Mouse (Mus musculus) embryonic facial prominence, embryonic 10.5 days (tissue): ENCODE measurements around the gene Clic1. TPM values are rescaled to one million over a fixed set of nuclear protein-coding genes. Genes with fewer than 3 reads are reported as not detected.

Source experiments
- DNase-seq: peaks from one replicate; pipeline ENCODE4 v3.0.0-alpha.2; 2017; ENCODE audit warnings: low spot score
- H3K27ac ChIP-seq: fragments of 300-500 bp; sonication (generic); replicated peaks from 2 replicates; pipeline ENCODE4 v1.5.1; 2016; ENCODE audit warnings: mild to moderate bottlenecking
- H3K27me3 ChIP-seq: fragments of 300-500 bp; sonication (generic); replicated peaks from 2 replicates; pipeline ENCODE4 v1.6.1; 2016; ENCODE audit warnings: low read depth, mild to moderate bottlenecking; ENCODE audit not compliant: poor library complexity, severe bottlenecking
- H3K36me3 ChIP-seq: fragments of 300-500 bp; sonication (generic); replicated peaks from 2 replicates; pipeline ENCODE4 v1.6.1; 2016; ENCODE audit warnings: mild to moderate bottlenecking, moderate library complexity
- H3K4me1 ChIP-seq: fragments of 300-500 bp; sonication (generic); 2 replicates; pipeline ENCODE4 v1.6.1; 2016
- H3K4me3 ChIP-seq: fragments of 300-500 bp; sonication (generic); 2 replicates; pipeline ENCODE4 v1.5.1; 2016; ENCODE audit warnings: mild to moderate bottlenecking, moderate library complexity
- H3K9me3 ChIP-seq: fragments of 300-500 bp; sonication (generic); 2 replicates; pipeline ENCODE4 v1.6.1; 2016; ENCODE audit warnings: mild to moderate bottlenecking
- WGBS: fragments of 180-500 bp; shearing (Covaris S2); methylation state at CpG from one replicate; pipeline ENCODE4 v1.1.7; 2016; 5-methylcytosine and 5-hydroxymethylcytosine counted together
- polyA plus RNA-seq: library from polyadenylated mRNA; unstranded; fragments of >200 nt; fragmentation: Nextera tagmentation; extraction: Ambion mirVana; gene quantifications from 2 replicates; pipeline ENCODE4 v1.2.1, GENCODE M21; 2016

Gene Clic1
- polyA plus RNA-seq, 1 experiment from 2014 or later = 190 TPM

DNA sequence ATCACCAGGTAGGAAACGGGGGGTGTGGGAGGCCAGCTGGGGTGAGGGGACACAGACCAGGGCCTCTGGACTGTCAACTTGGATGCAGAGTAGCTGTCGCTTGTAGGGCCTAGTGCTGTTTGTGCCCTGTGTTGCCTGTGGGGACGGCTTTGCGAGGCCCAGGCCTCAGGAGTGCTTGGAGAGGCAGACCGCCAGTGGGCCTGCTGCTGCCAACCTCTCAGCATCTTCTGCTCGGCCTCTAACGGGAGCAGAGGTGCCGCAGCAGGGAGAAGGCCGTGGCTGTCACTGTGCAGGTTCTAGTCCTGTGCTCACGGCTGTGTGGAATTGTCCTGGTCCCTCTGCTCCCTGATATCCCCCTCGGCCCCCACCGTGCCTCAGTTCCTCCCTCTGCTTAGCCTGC, 46.8 kb downstream of the Clic1 start:
- no peak for DNase-seq
- Histone ChIP-seq H3K27ac (no peak overlapping the region; the same call in 1 of the 2 replicates), H3K4me3 (no peak overlapping the region), H3K36me3 (peaks cover 97% of the 10 kb centered on the region), H3K9me3 (no peaks in the 10 kb centered on the region), H3K27me3 (no peaks in the 10 kb centered on the region), H3K4me1 (no peaks in the 10 kb centered on the region; the same call in 1 of the 2 replicates)
- 84% methylated on average over 12 of the region's 12 CpGs for WGBS

DNA sequence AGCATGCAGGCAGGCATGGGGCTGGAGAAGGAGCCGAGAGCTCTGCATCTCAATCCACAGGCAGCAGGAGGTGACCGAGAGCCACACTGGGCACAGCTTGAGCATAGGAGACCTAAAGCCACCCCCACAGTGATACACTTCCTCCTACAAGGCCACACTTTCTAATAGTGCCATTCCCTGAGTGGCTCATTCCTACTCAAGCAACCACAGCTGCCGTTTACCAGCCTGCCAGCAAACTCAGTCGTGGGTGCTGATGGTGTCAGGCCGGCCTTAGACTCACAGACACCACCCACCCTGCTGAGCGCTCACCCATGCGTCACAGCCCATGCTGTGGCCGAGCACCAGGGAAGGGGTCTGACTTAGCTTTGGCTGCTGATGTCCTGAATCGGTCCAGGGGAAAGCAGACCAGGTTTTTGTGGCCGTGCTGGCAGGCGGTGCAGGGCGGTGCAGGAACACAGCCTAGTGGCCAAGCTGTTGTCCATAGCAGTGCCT, 47.4 kb downstream of the Clic1 start:
- no peaks in the 10 kb centered on the region for H3K9me3 ChIP-seq
- H3K4me3 ChIP-seq = no peak overlapping the region
- no peak for DNase-seq
- peaks cover 97% of the 10 kb centered on the region for H3K36me3 ChIP-seq
- H3K27me3 ChIP-seq = no peaks in the 10 kb centered on the region
- H3K4me1 ChIP-seq = no peaks in the 10 kb centered on the region; the same call in 1 of the 2 replicates
- no peak overlapping the region for H3K27ac ChIP-seq
- 81% methylated on average over 12 of the region's 12 CpGs for WGBS

DNA sequence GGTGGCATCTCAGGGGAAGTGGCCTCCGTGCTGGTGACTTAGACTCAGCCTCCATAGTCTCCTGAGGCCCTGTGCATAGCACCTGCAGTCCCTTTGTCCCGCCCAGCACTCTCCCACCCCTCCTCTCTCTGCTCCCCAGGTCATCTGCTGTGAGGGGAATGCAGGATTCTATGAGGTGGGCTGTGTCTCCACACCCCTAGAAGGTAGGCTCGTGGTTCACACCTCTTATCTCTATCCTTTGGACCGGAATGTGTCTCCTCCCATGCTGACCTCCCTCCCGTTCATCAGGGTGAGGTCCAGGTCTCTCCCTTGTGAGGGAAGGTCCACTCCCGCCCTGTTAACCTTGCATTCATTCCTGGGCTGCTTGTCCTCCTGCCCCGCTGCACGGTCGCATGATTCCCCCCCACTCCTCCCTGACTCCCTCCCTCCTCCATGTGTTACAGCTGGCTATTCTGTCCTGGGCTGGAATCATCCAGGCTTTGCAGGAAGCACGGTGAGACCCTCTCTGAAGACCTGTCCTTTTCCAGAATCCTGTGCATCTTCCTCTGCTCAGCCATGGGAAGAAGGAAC, 50.5 kb downstream of the Clic1 start:
- H3K9me3 ChIP-seq = no peaks in the 10 kb centered on the region
- H3K27ac ChIP-seq = no peak overlapping the region
- no peaks in the 10 kb centered on the region for H3K27me3 ChIP-seq
- H3K4me3 ChIP-seq = no peak overlapping the region
- WGBS = 84% methylated on average over 10 of the region's 10 CpGs
- H3K36me3 ChIP-seq = peaks cover 89% of the 10 kb centered on the region
- H3K4me1 ChIP-seq = peaks cover 5% of the 10 kb centered on the region; the same call in 1 of the 2 replicates
- no peak for DNase-seq

DNA sequence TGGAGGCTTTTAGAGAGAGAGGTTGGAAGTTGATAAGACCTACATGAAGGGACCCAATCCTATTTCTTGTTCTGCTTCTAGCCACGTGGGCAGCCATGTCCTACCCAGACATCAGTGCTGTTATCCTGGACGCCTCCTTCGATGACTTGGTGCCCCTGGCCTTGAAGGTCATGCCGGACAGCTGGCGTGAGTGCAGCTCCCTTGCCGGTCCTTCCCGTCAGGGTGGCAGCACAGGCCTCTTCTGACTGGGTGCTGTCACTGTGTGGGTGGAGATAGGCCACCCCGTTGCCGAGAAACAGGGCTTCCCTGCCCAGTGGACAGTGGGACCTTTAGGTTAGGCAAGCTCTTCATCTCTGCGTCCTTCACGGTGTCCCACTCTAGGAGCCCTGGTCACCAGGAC, 51.4 kb downstream of the Clic1 start:
- Histone ChIP-seq H3K27ac (no peak overlapping the region), H3K27me3 (no peaks in the 10 kb centered on the region), H3K4me1 (peaks cover 11% of the 10 kb centered on the region), H3K9me3 (no peaks in the 10 kb centered on the region), H3K4me3 (peak overlapping the region; percentile 5; the same call in 1 of the 2 replicates), H3K36me3 (peaks cover 80% of the 10 kb centered on the region)
- 88% methylated on average over 11 of the region's 11 CpGs for WGBS
- DNase-seq = no peak

DNA sequence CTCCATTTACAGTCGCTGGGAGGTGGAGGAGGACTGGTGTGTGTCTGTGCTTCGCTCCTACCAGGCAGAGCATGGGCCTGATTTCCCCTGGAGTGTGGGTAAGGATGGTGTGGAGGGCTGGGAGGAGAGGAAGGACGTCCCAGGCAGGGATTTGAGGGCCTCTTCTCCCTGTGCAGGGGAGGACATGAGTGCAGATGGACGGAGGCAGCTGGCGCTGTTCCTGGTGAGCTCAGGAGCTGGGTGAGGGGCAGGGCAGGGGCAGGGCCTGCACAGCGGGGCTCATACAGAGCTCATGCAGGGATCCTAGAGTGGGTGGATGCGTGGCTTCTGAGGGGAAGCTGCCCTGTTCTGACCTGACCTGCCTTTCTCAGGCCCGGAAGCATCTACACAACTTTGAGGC, 52.5 kb downstream of the Clic1 start:
- Histone ChIP-seq H3K36me3 (peaks cover 69% of the 10 kb centered on the region), H3K27me3 (no peaks in the 10 kb centered on the region), H3K9me3 (no peaks in the 10 kb centered on the region), H3K27ac (no peak overlapping the region), H3K4me3 (peak overlapping the region; percentile 5; the same call in 1 of the 2 replicates), H3K4me1 (peaks cover 13% of the 10 kb centered on the region)
- WGBS = 76% methylated on average over 8 of the region's 8 CpGs
- no peak for DNase-seq

DNA sequence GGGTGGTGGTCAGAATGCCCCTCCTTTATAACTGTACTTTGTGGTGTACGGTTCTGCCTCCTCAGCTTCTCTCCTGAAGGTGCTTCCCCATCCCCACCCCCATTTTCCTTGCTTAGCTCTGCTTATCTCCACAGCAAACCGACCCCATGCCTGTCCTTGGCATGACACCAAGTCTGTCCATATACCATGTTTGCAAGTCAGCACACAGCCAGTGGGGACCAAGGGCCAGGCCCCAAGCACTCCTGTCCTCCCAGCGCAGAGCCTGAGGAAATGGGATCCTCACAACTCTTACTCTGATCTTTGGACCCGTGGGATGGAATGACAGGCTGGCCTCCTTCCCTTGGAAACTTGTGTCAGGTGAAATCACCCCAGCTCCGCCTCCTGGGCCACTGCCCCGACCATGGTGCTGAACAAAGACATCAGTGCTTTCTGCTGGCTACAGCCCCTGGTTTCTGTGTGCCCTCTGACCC, 53.5 kb downstream of the Clic1 start:
- Histone ChIP-seq H3K4me3 (no peak overlapping the region; the same call in 1 of the 2 replicates), H3K9me3 (no peaks in the 10 kb centered on the region), H3K27ac (no peak overlapping the region), H3K4me1 (peaks cover 13% of the 10 kb centered on the region), H3K36me3 (peaks cover 61% of the 10 kb centered on the region), H3K27me3 (no peaks in the 10 kb centered on the region)
- WGBS = 74% methylated on average over 6 of the region's 6 CpGs
- no peak for DNase-seq

DNA sequence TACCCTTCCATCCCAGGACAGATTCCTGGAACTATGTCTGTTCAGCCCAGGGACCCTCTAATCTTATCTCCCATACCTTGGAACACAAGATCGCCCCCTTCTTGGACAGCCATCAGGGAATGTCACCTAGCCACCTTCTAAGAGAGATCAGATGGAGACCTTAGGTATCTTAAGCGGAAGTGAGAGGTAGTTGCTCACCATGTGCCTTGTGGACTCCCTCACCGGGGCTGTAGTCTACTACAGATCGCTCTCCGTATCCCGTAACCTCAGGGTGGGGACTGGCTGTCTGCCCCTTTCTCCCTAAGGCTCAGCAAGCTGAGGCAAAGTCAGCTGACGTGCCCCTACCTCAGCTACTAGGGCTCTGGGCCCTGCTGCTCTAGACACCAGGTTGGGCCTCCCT, 54.3 kb downstream of the Clic1 start:
- Histone ChIP-seq H3K4me1 (peaks cover 13% of the 10 kb centered on the region), H3K4me3 (no peak overlapping the region; the same call in 1 of the 2 replicates), H3K27ac (no peak overlapping the region), H3K9me3 (no peaks in the 10 kb centered on the region), H3K36me3 (peaks cover 52% of the 10 kb centered on the region), H3K27me3 (no peaks in the 10 kb centered on the region)
- DNase-seq = no peak
- WGBS = 91% methylated on average over 7 of the region's 7 CpGs

DNA sequence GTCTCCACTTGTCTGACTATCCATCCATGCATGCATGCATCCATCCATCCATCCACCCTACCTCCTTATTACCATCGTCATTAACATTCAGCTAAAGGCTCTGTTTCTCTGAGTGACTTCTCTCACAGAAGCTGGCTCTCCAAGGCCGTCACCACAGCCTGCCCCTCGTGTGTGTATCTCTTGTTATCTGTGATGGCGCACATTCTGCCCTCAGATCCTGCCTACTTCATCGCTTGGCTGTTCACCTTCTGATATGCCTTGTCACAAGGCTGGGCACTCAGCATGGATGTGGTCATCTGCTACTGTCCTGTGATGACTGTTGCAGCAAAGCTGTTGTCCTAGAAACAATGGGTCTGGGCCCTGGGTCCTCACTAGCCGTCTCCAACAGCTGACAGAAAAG, 55.0 kb downstream of the Clic1 start:
- Histone ChIP-seq H3K9me3 (no peaks in the 10 kb centered on the region), H3K36me3 (peaks cover 46% of the 10 kb centered on the region), H3K27ac (no peak overlapping the region), H3K4me1 (peaks cover 13% of the 10 kb centered on the region), H3K27me3 (no peaks in the 10 kb centered on the region), H3K4me3 (no peak overlapping the region)
- no peak for DNase-seq
- whole genome bisulfite sequencing = 87% methylated on average over 6 of the region's 6 CpGs

DNA sequence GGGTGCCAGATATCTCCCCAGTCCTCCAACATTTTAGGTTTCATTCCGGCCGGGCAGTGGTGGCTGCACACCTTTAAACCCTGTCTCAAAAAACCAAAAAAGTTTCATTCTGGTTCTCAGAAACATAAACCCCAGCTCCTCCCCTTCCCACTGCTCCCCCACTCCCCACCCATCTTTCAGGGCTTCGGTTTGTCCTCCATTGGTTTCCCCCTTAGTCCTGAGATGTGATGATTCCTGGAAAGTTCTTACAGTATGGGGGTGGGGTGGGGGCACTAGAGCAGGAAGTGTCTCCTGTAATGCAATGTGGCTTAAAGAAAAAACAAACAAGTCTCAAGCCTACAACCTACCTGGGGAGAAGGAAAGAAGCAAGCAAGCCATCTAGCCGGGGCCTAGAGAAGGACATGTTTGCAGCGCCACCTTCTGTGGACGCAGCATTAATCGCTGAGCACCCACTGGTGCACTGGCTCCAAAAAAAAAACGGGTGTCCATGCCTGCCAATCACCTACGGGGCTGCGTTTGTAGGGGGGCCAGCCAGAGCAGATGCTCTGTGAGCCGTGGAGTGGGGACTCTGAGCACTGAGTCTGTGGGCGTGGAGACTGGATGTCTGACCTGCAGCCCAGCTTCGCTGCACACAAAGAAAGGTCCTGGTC, 56.1 kb downstream of the Clic1 start:
- H3K9me3 ChIP-seq = no peaks in the 10 kb centered on the region
- H3K27ac ChIP-seq = peak overlapping the region; percentile 74
- no peaks in the 10 kb centered on the region for H3K27me3 ChIP-seq
- peak; percentile 49 for DNase-seq
- H3K4me1 ChIP-seq = peaks cover 13% of the 10 kb centered on the region
- peaks cover 35% of the 10 kb centered on the region for H3K36me3 ChIP-seq
- 26% methylated on average over 13 of the region's 13 CpGs for WGBS
- H3K4me3 ChIP-seq = peak overlapping the region; percentile 43

DNA sequence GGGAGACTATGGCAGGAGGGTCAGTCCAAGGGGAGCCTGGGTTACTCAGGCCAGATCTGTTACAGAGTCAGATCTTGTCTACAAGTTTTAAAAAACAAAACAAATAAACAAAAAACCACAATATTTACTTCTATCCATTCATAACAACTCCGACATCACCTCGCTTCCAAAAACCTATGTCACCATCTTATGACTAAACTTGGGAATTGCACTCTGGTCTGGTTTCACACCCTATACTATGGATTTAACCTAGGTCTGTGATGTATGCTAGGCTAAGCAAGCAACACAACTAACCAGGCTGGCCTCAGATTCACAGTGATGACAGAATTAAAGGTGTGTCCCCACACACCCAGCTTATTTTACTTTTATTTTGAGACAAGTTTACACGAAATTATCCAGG, 56.8 kb downstream of the Clic1 start:
- WGBS = 70% methylated on average over 3 of the region's 3 CpGs
- Histone ChIP-seq H3K36me3 (peaks cover 28% of the 10 kb centered on the region), H3K27ac (peak overlapping the region; percentile 74), H3K27me3 (no peaks in the 10 kb centered on the region), H3K4me3 (no peak overlapping the region; the same call in 1 of the 2 replicates), H3K9me3 (no peaks in the 10 kb centered on the region), H3K4me1 (peaks cover 13% of the 10 kb centered on the region)
- no peak for DNase-seq

DNA sequence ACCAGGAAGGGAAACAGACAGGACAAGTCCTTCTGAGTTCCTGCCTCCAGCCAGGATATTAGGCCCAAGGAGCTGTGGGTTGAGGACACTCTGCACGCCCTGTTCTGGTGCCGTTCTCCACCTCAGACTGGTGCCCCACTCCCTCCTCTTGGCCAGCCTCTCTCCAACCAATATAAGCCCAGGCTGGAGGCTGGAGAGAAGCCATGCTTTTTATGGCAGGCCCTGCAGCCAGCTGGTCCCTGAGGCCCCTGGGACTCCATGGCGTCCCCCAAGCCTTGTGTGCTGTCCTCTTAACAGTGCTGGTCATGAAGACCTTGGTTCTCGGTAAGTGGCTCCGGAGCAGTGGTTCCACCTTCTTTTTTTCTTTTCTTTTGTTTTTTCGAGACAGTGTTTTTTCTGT, 58.3 kb downstream of the Clic1 start, which contains the start of gene Ly6g5c:
Gene Ly6g5c (plus strand): TSS at position 183 of the 400 bp plus-strand sequence.
- H3K4me1 ChIP-seq = peaks cover 13% of the 10 kb centered on the region
- H3K27me3 ChIP-seq = no peaks in the 10 kb centered on the region
- no peak within 1 kb of the TSS for H3K4me3 ChIP-seq
- 85% methylated on average over 6 of the region's 6 CpGs for WGBS
- H3K36me3 ChIP-seq = peaks cover 12% of the 10 kb centered on the region
- DNase-seq = no peak
- no peaks in the 10 kb centered on the region for H3K9me3 ChIP-seq
- H3K27ac ChIP-seq = no peak within 1 kb of the TSS
